Mouse (Mus musculus) embryo, embryonic 10 days (tissue): ENCODE measurements at regions not wholly inside any gene's neighbourhood (a gene's known extent, or its start where the extent isn't known, plus 50 kb on each side); places are given as distances from the start of the nearest gene placed in this dataset.

ENCODE experiments used
- DNase-seq: peaks from one replicate; pipeline ENCODE4 v3.0.0-alpha.2; 2015; ENCODE audit warnings: low spot score

- DNase-seq, result no peak
Measured at GRCm38 (mm10) chr4:29604322-29604721, 791.4 kb downstream of the Epha7 start.

- no peak for DNase-seq
Measured at GRCm38 (mm10) chr4:29617910-29618309, 805.0 kb downstream of the Epha7 start.

DNA sequence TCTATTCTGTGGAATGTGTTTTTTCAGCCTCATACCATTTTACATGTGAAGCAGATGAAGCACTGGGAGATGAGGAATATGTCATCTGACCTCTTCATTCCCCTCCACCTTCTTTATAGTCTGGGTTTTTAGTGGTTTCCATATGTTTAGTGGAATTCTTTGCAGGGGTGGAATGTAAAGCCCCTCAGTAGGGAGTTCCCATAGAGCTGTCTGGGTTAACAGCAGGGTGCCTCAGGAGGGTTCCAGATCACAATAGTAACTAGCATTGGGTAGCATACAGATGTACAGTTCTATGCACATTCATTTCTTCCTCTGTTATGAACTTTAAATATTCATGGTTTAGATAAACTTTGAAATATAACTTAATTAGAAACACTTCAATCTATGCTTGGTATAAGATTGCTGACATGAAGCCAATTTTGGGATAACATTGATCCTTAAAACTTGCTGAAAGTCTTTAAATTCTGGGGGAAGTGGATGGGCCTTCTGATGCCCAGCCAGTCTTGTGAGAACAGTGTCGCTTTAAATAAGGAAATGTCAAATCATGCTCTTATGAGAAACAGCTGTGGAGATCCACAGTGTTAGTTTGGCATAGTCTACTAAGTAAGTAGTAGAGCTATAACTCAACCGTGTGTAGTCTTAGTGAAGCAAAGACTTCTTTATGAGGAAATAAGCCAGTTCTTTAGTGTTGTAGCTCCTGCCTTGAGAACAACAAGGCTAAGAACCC is 832.1 kb downstream of the Epha7 start:
- DNase-seq, result no peak

DNA sequence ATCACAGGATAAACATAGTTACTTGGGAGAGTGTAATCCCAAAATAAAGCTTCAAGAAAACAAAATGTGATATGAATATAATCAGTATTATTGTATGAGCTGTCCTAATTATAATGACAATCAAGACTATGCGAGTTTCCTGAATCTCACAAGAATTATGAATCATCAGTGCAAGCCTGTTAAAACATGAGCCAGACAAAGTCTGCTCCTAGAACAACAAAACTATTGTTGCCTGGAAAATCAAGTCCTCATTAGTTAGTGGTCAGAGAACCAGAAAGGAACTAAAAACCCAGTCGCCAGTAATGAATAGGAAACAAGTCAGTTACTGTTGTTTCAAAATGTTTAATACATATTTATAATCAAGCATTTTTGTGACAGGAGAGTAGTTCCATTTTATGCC is 841.0 kb downstream of the Epha7 start:
- DNase-seq, result no peak

- no peak for DNase-seq
Measured at GRCm38 (mm10) chr4:29655606-29656005, 842.7 kb downstream of the Epha7 start.

- no peak for DNase-seq
Measured at GRCm38 (mm10) chr4:29661140-29662108, 848.5 kb downstream of the Epha7 start.

GRCm38 (mm10) chr4:29665561-29665960 is 852.6 kb downstream of the Epha7 start:
- DNase-seq, result no peak

GRCm38 (mm10) chr4:29694153-29694552 is 881.2 kb downstream of the Epha7 start:
- DNase-seq, result no peak

DNA sequence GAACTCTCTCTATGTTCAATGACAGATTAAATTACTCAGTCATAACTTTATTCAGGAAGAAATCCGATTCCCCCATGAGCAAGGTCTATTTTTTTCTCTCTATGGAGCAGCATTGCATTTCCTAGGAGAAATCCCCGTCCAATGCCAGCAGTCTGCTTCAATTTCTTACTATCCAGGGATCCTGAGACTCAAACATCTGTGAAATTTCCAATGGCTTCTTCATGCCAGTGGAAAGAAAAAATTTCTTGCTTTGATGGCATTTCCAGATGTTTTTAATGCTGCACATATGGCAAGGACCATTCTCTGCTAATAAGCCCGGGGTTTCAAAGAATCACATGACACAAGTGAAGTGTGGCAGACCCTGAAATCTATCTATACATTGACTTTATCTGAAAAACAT is 919.6 kb downstream of the Epha7 start:
- DNase-seq, result no peak

- DNase-seq, result peak; percentile 18
Measured at GRCm38 (mm10) chr4:29741991-29742390, 929.1 kb downstream of the Epha7 start.

GRCm38 (mm10) chr4:29742746-29743145 is 929.8 kb downstream of the Epha7 start:
- DNase-seq, result no peak
